Mouse (Mus musculus) CD4-positive, CD25-positive, alpha-beta regulatory T cell, adult 2 months (primary cell): Measurements from ENCODE around the gene Socs3.

Source experiments
- DNase-seq: peaks from one replicate; pipeline ENCODE4 v3.0.0-alpha.2; 2012; ENCODE audit warnings: low read depth, low spot score

Socs3 gene

DNA sequence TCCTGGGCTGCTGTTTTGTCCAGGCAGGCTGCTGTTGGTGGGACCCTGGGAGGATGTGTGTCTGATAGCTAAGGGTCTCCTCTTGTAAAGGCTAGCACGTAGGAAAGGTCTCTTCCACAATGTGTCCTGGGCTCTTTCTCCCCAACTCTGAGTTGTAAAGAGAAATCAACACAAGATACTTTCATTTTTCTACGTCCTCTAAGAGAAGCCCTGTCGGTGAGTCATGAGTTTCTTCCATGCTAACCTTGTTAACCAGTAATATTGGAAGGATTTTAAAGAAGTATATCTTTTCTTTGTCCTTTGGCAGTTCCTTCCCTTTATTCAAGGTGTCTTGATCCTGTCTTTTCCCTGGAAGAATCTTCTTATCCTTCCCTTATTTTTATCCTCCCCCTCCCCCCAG lies 25.8 kb upstream of the Socs3 start:
- no peak for DNase-seq

- no peak for DNase-seq
Measured at GRCm38 (mm10) chr11:117995255-117995654, 25.4 kb upstream of the Socs3 start.

DNA sequence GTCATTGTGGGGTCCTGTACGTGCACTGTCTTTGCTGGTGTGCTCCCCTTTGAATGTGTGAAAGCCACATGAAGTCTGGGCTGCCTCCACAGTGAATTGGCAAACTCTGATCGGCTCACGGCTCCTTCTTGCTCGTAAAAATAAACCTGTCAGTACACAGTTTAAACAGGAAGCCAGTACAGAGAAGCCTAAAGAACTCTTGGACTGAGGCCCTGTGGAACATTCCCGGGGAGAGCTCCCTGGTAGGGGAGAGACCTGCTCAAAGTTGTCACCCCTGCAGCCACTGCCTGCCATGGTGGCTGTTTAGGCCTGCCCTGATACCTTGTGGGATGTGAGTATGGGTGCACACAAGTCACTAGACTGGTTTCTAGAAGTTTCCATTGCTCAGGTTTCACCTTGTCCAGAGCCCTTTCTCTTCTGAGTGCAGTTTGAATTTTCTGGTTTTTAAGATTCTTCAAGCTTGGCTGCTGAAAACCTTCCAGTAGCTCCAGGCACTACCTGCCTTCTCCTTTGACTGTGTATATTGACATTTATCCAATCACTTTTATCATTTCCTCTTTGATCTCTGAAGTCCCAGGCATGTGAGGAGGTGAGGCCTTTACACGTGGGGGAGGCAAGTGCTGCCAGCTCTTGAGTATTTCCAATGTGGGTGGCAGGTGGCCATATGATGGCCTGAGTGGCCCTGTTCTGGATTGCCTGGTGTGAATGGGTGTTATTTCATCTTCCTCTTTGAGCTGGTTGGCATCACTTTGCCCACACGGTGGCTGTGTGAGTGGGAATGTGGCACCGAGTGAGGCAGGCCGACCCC lies 24.6 kb upstream of the Socs3 start:
- peak; percentile 34 for DNase-seq

DNA sequence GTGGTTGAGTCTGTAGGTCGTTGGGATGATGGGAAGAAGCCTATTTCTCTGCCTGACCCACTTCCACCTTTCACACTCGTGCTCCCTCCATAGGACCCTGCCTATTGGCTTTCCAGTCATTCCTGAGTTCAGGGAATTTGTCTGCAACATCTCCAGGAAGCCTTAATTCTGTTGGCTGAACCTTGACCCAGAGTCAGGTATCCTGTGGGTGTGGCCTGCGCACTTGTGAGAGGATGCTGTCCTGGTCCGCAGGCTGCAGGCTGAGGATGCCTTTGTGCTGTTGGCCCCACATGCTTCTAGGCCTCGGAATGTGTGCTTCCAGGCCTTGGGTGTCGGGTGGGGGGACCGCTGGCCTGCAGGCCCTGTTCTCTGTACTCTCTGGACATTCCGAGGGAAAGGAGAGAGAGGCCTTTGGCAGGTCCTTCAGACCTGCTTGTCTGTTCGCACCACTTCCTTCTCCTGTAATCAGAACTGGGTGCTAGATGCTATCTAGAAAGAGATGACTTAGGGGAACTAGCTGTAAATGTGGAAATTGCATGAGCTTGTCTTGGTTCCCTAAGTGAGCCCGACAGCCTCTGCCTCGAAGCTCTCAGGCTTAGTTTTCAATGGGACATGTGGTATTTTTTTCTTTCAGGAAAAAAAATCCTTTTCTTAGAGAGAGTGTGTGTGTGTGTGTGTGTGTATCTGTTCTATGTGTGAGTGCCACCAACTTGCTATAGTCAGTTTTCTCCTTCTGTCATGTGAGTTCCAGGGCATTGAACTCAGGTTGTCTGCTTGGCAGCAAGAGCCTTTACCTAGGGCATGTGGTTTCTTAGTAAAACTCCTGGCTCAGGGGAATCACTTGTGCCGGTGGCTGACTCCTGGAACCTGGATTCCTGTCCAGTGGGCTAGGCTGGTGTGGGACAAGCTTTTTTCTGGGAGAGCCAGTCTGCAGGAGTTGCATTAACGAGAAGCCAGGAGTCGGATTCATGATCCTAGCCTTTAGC lies 23.6 kb upstream of the Socs3 start:
- DNase-seq = no peak

DNA sequence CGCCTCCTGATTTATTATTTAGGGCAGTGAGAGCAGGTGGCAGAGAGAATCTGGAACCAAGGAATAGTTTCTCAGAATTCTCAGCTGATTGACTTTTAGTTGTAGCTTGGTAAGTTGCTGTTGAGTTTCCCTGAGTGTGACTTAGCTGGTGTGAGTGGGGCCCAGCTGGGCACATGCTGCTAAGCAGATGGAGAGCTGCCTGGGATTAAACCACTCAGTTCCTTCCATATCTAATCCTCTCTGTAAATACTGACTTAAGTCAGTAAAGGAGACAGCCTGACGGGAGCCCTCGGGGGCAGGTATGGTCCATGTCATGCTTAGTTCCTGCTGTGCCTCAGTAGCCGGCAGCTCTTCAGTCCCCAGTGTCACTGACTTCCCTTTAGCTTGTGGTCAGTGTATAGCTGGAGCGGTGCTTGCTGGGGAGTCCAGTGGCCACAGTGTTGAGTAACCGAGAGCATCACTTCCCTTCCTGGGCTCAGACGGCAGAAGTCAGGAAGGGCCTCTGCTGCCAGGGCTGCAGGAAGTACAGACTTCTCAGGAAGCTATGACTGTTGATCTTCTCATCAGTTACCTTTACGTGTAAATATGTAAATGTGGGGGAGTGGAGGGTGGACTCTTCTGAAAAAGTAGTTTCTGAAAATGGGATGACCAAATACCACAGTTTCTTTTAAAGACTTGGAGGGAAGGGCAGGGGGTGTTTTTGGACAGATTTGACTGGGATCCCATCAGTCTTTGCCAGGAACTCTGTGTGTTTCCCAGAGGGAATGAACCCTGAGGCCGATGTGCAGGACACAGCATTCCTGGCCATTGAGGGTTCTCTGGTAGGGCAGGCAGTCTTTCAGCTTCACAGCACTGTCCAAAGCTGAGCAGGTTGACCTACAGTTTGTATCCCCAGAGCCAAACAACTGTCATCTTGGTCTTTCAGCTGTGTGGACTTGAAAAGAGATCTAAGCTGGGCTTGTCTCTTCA lies 21.9 kb upstream of the Socs3 start:
- peak; percentile 55 for DNase-seq

GRCm38 (mm10) chr11:117989926-117990325 lies 20.1 kb upstream of the Socs3 start:
- peak; percentile 73 for DNase-seq

GRCm38 (mm10) chr11:117989241-117989640 lies 19.4 kb upstream of the Socs3 start:
- no peak for DNase-seq

- no peak for DNase-seq
Measured at GRCm38 (mm10) chr11:117987968-117988367, 18.1 kb upstream of the Socs3 start.

DNA sequence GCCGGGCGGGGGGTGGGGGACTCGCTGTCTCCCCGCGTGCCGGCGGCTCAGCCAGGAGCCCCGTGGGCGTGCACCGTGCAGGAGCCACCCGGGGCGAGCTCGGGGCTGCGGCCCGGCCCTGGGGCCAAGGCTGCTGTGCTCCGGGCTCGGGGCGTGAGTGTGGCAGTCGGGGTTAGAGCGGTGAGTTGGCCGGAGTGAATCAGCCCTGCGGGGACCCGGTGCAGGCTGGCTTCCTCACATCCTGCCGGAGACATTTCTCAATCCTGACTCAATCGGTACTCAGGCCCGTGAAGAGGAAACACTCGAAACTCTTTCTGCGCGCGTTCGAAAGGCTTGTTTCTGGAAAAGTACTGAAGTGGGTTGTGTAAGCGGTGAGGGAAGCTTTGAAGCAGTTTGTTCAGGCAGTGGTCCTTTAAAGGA lies 17.2 kb upstream of the Socs3 start:
- DNase-seq = no peak

DNA sequence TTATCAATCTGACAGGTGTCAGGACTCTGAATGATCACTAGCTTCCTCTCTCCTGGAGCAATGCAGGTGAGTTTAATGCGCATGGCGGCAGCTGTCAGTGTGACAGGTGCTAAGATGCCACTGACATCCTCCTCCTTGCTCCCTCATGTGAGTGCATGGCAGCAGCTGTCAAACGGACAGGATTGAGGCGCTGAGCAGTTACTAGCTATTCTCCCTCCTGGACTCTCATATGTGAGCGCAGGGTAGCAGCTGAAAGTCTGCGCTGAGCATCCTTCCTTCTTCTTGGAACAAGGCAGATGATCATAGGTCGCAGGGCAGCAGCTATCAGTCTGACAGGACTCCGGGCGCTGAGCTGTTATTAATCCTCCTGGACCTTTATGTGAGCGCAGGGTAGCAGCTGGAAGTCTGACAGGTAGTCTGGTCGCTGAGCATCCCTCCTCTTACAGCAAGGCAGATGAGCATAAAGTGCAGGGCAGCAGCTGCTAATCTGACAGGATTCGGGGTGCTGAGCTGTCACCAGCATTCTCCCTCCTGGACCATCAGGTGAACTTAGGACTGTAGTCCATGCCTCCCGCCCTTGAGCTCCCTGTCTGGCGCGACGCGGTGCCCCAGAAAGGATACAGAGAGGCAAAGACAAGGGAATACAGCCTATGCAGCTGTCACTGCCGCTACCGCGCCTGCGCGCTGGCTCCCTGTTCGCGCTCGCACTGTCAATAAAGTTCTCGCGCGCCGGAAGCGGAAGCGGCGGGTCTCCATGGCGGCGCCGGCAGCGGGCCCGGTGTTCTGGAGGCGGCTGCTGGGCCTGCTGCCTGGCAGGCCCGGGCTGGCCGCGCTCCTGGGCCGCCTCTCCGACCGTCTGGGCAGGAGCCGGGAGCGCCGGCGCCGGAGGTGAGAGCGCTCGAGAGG lies 16.5 kb upstream of the Socs3 start, which contains the start of gene Pgs1:
TSS of gene Pgs1 (plus strand) at position 167 of the 906 bp plus-strand sequence.
- peak; percentile 95 for DNase-seq

DNA sequence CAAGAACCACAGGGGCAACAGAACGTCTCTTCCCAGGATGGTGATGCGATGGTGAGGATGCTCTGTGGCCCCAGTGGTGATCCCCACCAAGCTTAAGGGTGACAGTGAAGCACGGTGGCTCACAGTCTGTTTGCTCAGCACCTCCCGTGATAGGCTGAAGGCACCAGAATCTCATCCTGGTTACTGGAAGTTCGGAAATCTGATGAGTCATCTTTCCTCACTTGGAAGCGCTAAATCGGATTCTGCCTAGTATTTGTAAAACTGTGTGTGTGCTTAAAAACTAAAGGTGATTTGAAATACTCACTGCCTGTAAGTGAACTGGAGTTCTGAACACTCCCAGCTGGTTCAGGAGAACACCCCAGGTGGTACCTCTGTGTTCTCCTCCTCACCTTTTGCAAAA lies 13.9 kb upstream of the Socs3 start:
- DNase-seq = no peak

DNA sequence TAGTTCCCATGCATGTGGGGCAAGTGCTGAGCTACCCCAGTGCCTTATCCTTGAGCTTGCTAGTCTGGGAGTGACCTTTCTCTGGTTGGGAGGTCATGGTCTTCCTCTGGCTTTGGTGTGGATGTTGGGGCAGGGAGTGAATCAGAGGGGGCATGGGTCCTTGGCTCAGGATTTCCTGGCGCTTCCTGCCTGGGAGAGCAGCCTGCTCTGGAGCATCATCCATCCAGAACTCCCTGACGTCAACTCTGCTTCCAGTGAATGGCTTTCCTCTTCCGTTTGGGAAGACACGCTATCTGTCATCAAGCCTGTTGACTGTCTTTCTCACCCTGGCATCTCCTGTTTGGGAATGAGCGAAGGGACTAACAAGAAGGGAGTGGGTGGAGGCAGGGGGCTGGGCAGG lies 12.6 kb upstream of the Socs3 start:
- no peak for DNase-seq

GRCm38 (mm10) chr11:117979388-117979787 lies 9.5 kb upstream of the Socs3 start:
- no peak for DNase-seq

DNA sequence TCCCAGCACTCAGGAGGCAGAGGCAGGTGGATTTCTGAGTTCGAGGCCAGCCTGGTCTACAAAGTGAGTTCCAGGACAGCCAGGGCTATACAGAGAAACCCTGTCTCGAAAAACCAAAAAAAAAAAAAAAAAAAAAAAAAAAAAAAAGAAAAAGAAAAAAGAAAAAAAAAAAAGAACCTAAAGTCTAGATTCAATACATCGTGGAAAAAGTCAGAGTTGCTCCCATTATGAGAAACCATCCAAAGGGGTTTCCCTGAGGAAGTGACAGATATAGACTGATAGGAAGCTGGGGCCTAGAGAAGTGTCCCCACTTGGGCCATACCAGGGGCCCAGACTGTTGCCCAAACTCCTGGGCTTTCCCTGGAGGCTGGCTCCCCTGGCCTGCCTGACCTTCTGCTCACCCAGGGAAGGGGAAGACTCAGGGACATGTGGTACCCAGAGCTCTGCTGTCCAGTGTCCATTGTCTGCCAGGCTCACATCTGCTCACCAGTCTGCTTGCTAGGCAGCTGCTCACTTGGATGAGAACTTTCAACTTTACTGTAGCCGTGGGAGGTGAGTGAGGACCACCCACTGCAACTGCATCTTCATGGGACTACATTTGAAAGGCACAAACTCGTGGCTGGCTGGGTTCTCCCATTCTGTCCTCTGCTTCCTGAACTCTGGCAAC lies 8.0 kb upstream of the Socs3 start:
- DNase-seq = no peak

- DNase-seq = no peak
Measured at GRCm38 (mm10) chr11:117976081-117976582, 6.3 kb upstream of the Socs3 start.

DNA sequence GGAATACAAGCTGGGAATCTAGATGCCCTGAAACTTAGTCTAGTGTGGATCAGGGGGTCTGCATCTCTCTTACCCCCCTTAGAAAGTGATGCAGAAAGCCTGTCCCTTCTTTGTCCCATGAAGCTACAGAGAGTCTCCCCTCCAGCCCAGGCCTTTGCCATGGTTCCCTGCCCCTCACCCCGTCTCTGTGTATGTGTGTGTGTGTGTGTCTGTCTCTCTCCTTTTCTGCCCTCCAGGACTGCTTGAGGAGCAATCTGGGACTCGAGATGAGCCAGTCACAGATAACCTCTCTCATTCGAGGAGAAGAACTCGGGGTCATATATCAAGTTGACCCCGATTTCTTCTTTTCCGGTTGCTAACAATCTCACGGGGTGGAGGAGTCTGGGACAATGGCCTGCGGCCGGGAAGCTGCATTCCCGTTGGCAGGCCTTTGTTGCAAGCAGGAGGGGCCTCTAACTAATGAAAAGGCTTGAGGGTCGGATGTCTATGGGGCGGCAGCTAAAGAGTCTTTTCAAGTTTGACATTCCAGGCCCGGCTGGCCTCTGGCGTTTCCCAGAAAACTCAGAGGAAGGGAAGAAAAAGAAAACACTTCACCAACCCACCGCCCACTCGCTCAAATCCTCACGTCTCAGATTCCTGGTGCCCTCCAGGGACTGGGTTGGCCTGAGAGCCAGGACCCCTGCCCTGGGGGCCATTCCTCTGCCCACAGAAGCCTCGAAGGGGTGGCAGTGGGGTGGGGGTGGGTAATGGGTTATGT lies 5.5 kb upstream of the Socs3 start:
- no peak for DNase-seq

GRCm38 (mm10) chr11:117974327-117975125 lies 4.7 kb upstream of the Socs3 start:
- DNase-seq = no peak

- no peak for DNase-seq
Measured at GRCm38 (mm10) chr11:117973569-117973968, 3.7 kb upstream of the Socs3 start.
